Mouse (Mus musculus) hindbrain, postnatal 0 days (tissue): ENCODE measurements around the gene Stac3. TPM values are rescaled to one million over a fixed set of nuclear protein-coding genes. Genes with fewer than 3 reads are reported as not detected.

ENCODE experiments used
- ATAC-seq: fragments of 200-750 bp; cut with Nextera tagmentation; 2 replicates; pipeline ENCODE4 v1.8.0; 2017; ENCODE audit warnings: mild to moderate bottlenecking, moderate TSS enrichment, moderate library complexity
- DNase-seq: peaks from one replicate; pipeline ENCODE4 v3.0.0-alpha.2; 2015; ENCODE audit warnings: low spot score
- H3K27ac ChIP-seq: fragments of 300-500 bp; sonication (generic); 2 replicates; pipeline ENCODE4 v1.5.1; 2014; ENCODE audit warnings: mild to moderate bottlenecking
- H3K27me3 ChIP-seq: fragments of 300-500 bp; sonication (generic); 2 replicates; pipeline ENCODE4 v1.6.1; 2014; ENCODE audit warnings: low read length, mixed read lengths; ENCODE audit not compliant: insufficient read depth
- H3K36me3 ChIP-seq: fragments of 300-500 bp; sonication (generic); 2 replicates; pipeline ENCODE4 v1.6.1; 2014; ENCODE audit warnings: low read length, mixed read lengths; ENCODE audit not compliant: insufficient read depth
- H3K4me1 ChIP-seq: fragments of 300-500 bp; sonication (generic); 2 replicates; pipeline ENCODE4 v1.6.1; 2014; ENCODE audit warnings: antibody characterized with exemption, low read length, mixed read lengths; ENCODE audit not compliant: insufficient read depth
- H3K4me2 ChIP-seq: fragments of 300-500 bp; sonication (generic); 2 replicates; pipeline ENCODE4 v1.6.1; 2014; ENCODE audit warnings: low read depth, mild to moderate bottlenecking, low read length, moderate library complexity, mixed read lengths
- H3K4me3 ChIP-seq: fragments of 300-500 bp; sonication (generic); 2 replicates; pipeline ENCODE4 v1.5.1; 2014; ENCODE audit warnings: low read length
- H3K9ac ChIP-seq: fragments of 300-500 bp; sonication (generic); replicated peaks from 2 replicates; pipeline ENCODE4 v1.6.1; 2014; ENCODE audit warnings: mild to moderate bottlenecking, low read length, moderate library complexity, mixed read lengths
- H3K9me3 ChIP-seq: fragments of 300-500 bp; sonication (generic); 2 replicates; pipeline ENCODE4 v1.6.1; 2016; ENCODE audit warnings: low read length, mixed read lengths
- CTCF ChIP-seq: IDR thresholded peaks from 2 replicates; pipeline ENCODE4 v1.5.1; 2016; ENCODE audit warnings: antibody characterized with exemption, control low read depth, low read depth
- WGBS: fragments of 180-500 bp; shearing (Covaris S2); extraction: QIAGEN DNeasy Blood & Tissue Kit; methylation state at CpG from one replicate; pipeline ENCODE4 v1.1.7; 2014; 5-methylcytosine and 5-hydroxymethylcytosine counted together
- polyA plus RNA-seq: library from polyadenylated mRNA; unstranded; fragments of >200 nt; fragmentation: Nextera tagmentation; extraction: Ambion mirVana; gene quantifications from 2 replicates; pipeline ENCODE4 v1.2.1, GENCODE M21; 2015
- total RNA-seq: library from RNA; depleted of rRNA; stranded (reverse); fragments of >200 nt; gene quantifications from 2 replicates; pipeline ENCODE4 v1.2.3, GENCODE M21; 2014

The Stac3 gene
- total and polyA plus RNA-seq, 2 experiments from 2014 or later: 1.4 to 3.7 TPM

GRCm38 (mm10) chr10:127490160-127491127, 11.0 kb upstream of the Stac3 start:
- peaks cover 26% of the 10 kb centered on the region for H3K36me3 ChIP-seq

GRCm38 (mm10) chr10:127491128-127491512, 10.4 kb upstream of the Stac3 start:
- Histone ChIP-seq H3K4me2 (no peak overlapping the region), H3K36me3 (peaks cover 29% of the 10 kb centered on the region), H3K4me1 (0 out of 2 replicates have a peak, but pooled peaks cover 3% of the 10 kb centered on the region), H3K9ac (no peak overlapping the region), H3K9me3 (no peaks in the 10 kb centered on the region), H3K27me3 (no peaks in the 10 kb centered on the region), H3K27ac (peak overlapping the region; percentile 70), H3K4me3 (no peak overlapping the region)
- ATAC-seq (peak; percentile 48; the same call in 1 of the 2 replicates), DNase-seq (peak; percentile 25)
- no peak for TF ChIP-seq CTCF
- 46% methylated on average over 8 of the region's 8 CpGs for WGBS

More at GRCm38 (mm10) chr10:127490160-127491127, 11.0 kb upstream of the Stac3 start:
- H3K4me1 ChIP-seq: 0 out of 2 replicates have a peak, but pooled peaks cover 3% of the 10 kb centered on the region
- TF ChIP-seq CTCF: no peak
- H3K27ac ChIP-seq: peak overlapping the region; percentile 70
- no peak overlapping the region for H3K4me3 ChIP-seq
- no peaks in the 10 kb centered on the region for H3K27me3 ChIP-seq
- peak; percentile 61 for ATAC-seq
- 50% methylated on average over 18 of the region's 18 CpGs for whole genome bisulfite sequencing
- H3K9ac ChIP-seq: no peak overlapping the region
- H3K4me2 ChIP-seq: no peak overlapping the region
- no peaks in the 10 kb centered on the region for H3K9me3 ChIP-seq
- peak; percentile 34 for DNase-seq

GRCm38 (mm10) chr10:127492118-127492517, 9.4 kb upstream of the Stac3 start:
- H3K4me1 ChIP-seq: 0 out of 2 replicates have a peak, but pooled peaks cover 3% of the 10 kb centered on the region
- DNase-seq: no peak
- H3K4me2 ChIP-seq: no peak overlapping the region
- no peak overlapping the region for H3K27ac ChIP-seq
- peaks cover 37% of the 10 kb centered on the region for H3K36me3 ChIP-seq
- H3K9ac ChIP-seq: no peak overlapping the region
- 70% methylated on average over 3 of the region's 3 CpGs for WGBS
- H3K4me3 ChIP-seq: no peak overlapping the region
- no peaks in the 10 kb centered on the region for H3K9me3 ChIP-seq
- no peak for TF ChIP-seq CTCF
- no peaks in the 10 kb centered on the region for H3K27me3 ChIP-seq
- ATAC-seq: no peak

GRCm38 (mm10) chr10:127496156-127496555, 5.3 kb upstream of the Stac3 start:
- Histone ChIP-seq H3K9me3 (no peaks in the 10 kb centered on the region), H3K27ac (no peak overlapping the region), H3K36me3 (peaks cover 40% of the 10 kb centered on the region; the same call in 1 of the 2 replicates), H3K4me1 (0 out of 2 replicates have a peak, but pooled peaks cover 2% of the 10 kb centered on the region), H3K4me2 (no peak overlapping the region), H3K4me3 (no peak overlapping the region), H3K27me3 (no peaks in the 10 kb centered on the region), H3K9ac (no peak overlapping the region)
- 93% methylated on average over 3 of the region's 3 CpGs for WGBS
- DNase-seq (no peak), ATAC-seq (no peak)
- TF ChIP-seq CTCF: no peak

GRCm38 (mm10) chr10:127499516-127499915, 2.0 kb upstream of the Stac3 start:
- H3K27ac ChIP-seq: no peak overlapping the region
- H3K9me3 ChIP-seq: no peaks in the 10 kb centered on the region
- WGBS: 74% methylated on average over 5 of the region's 5 CpGs
- no peaks in the 10 kb centered on the region for H3K27me3 ChIP-seq
- no peak overlapping the region for H3K4me3 ChIP-seq
- DNase-seq (no peak), ATAC-seq (no peak)
- no peak for TF ChIP-seq CTCF
- no peak overlapping the region for H3K9ac ChIP-seq
- peaks cover 28% of the 10 kb centered on the region; the same call in 1 of the 2 replicates for H3K36me3 ChIP-seq
- no peaks in the 10 kb centered on the region for H3K4me1 ChIP-seq
- no peak overlapping the region for H3K4me2 ChIP-seq

GRCm38 (mm10) chr10:127500042-127500441, 1.4 kb upstream of the Stac3 start:
- no peak for TF ChIP-seq CTCF
- H3K9ac ChIP-seq: no peak overlapping the region
- H3K4me3 ChIP-seq: no peak overlapping the region
- H3K4me2 ChIP-seq: no peak overlapping the region
- H3K27ac ChIP-seq: no peak overlapping the region
- ATAC-seq: no peak
- no peak for DNase-seq
- no peaks in the 10 kb centered on the region for H3K9me3 ChIP-seq
- 90% methylated on average over 4 of the region's 4 CpGs for WGBS
- H3K4me1 ChIP-seq: no peaks in the 10 kb centered on the region
- no peaks in the 10 kb centered on the region for H3K27me3 ChIP-seq
- peaks cover 28% of the 10 kb centered on the region; the same call in 1 of the 2 replicates for H3K36me3 ChIP-seq

- Histone ChIP-seq H3K9me3 (no peaks in the 10 kb centered on the region), H3K9ac (0 out of 2 replicates have a peak overlapping the region, but pooled peaks have one; percentile 25), H3K4me1 (peaks cover 30% of the 10 kb centered on the region), H3K36me3 (no peaks in the 10 kb centered on the region), H3K27ac (peak overlapping the region; percentile 22; the same call in 1 of the 2 replicates), H3K4me3 (no peak overlapping the region), H3K4me2 (peak overlapping the region; percentile 61), H3K27me3 (no peaks in the 10 kb centered on the region)
- 6% methylated on average over 15 of the region's 15 CpGs for WGBS
- DNase-seq (peak; percentile 89), ATAC-seq (no peak)
- peak; percentile 82 for TF ChIP-seq CTCF
Measured at GRCm38 (mm10) chr10:127508239-127508638, 6.8 kb downstream of the Stac3 start.
